Mouse (Mus musculus) mature B cell (primary cell): Measurements from ENCODE around the gene Gcnt3.

Source experiments
- in situ Hi-C: fragments of 300-500 bp; cut with MboI; formaldehyde crosslinking; loops from 2 replicates; pipeline ENCODE4 v1.14.3; 2019

Gcnt3 gene

GRCm38 (mm10) chr9:70037988-70038387 lies at the start of gene Gcnt3:
Gene Gcnt3, minus strand, starts transcription at chr9:70038088.
- in situ Hi-C loops = no loop called here

- in situ Hi-C loops = no loop called here
These were observed 49.5 kb upstream of the Gcnt3 start for GRCm38 (mm10) chr9:70087379-70087778.

DNA sequence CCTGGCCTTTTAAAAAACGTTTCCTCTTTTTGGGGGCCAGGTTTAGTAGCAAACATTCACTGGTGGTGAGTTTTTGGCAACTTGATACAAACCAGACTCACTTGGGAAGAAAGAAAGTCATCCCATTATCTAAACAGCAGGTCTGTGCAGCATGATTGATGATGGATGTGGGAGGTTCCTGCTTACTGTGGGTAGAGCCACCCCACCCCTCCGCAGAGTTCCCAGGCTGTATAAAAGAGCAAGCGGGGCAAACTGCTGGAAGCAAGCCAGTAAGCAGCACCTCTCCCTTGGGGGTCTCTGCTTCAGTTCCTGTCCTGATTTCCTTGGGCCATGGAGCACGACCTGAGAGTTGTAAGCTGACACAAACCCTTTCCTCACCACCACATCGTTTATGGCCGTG lies 48.2 kb upstream of the Gcnt3 start:
- in situ Hi-C loops = no loop called here

DNA sequence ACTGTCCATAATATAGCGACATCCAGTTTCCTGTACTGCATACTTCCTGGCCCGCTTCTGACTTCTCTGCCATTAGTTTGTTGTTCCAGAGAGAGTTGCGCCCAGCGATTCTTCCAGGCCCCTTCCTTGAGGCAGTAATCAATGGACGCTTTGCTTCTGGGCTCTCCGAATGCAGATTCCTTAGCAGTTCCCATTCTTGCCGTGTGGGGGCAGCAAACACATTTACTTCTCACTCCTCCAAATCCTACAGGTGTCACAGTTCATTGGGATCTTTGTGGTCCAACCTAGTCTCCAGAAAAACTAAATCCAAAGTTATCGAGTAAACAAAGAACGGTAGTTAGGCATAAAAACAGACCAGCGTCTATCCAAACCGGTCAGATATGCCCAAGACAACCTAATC lies 46.2 kb upstream of the Gcnt3 start:
- in situ Hi-C loops = loop anchor here (5.0 kb wide), 1 partner anchor 57 kb away; no protein-coding TSS in a partner anchor

- in situ Hi-C loops = loop anchor here (5.0 kb wide), 1 partner anchor 55 kb away; no protein-coding TSS in a partner anchor
These were observed 44.7 kb upstream of the Gcnt3 start for GRCm38 (mm10) chr9:70082357-70083204.

- in situ Hi-C loops = loop anchor here (5.0 kb wide), 1 partner anchor 54 kb away; no protein-coding TSS in a partner anchor
These were observed 43.9 kb upstream of the Gcnt3 start for GRCm38 (mm10) chr9:70081767-70082166.

- in situ Hi-C loops = loop anchor here (5.0 kb wide), 1 partner anchor 54 kb away; no protein-coding TSS in a partner anchor
These were observed 43.1 kb upstream of the Gcnt3 start for GRCm38 (mm10) chr9:70080976-70081375.

DNA sequence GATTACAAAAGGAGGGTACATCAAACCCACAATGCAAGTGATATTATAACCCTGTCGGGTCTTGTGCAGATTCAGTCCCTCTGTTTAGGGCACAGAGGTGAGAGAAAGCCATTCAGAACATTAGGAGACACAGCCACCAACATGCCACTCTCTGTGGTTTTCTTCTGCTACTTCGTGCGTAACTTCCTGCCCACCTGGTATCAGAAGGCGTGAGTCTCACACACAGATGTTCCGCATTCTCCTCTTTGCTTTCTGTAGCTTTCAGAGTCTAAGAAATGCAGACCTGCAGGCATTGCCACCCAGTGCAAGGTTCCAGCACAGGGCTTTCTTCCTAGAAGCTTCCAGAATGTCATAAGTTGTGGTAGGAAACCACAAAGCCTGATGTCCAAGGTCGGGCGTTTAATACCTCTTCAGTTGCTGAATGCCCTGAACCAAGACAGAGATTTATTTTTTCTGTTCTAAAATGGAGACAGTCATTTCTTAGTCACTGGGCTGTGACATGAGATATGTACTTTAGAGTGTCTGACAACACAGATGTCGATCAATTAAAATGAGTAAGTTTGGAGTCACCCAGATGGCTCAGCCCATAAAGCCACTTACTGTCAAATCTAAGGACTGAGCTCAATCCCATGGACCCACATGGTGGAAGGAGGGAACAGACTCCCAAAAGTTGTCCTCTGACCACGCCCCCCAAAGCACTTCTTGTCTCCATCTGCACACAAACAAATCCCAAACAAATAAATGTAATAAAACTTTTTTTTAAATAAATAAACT lies 42.3 kb upstream of the Gcnt3 start:
- in situ Hi-C loops = loop anchor here (5.0 kb wide), 1 partner anchor 53 kb away; no protein-coding TSS in a partner anchor

DNA sequence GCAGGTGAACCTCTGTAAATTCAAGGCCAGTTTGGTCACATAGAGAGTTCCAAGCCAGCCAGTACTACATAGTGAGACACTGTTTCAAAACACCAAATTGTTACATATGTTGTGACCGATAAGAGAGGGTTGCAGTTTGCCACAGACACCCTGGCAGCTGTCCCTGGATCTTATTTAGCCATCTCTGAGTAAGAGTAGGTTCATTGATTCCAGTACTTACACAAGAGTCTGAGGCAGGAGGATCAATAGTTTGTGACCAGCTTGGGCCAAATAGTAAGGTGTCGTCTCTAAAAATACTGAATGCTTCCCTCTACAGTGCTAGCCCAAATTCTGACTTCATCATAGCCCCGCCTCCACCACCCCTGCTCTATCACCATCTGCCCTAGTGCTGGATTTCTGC lies 40.1 kb upstream of the Gcnt3 start:
- in situ Hi-C loops = no loop called here

- in situ Hi-C loops = no loop called here
These were observed 39.3 kb upstream of the Gcnt3 start for GRCm38 (mm10) chr9:70077170-70077569.

DNA sequence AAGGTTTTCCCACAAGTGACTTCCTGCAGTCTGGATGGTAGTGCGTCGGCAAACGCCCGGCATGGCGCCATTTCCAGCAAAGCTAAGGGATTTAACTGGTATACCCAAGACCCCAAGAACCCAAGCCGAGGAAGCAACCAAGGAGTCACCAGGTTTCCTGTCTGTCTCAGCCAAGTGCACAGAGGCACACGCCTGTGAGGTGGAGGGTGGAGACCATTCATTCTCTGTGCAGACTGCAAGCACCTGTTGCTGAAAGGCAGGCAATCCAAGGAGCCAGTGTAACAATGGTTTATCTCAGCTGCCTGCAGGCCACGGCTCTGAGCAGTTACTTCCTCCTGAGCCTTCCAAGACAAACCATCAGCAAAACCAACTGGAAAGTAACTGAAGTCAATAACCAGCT lies 34.5 kb upstream of the Gcnt3 start:
- in situ Hi-C loops = no loop called here

DNA sequence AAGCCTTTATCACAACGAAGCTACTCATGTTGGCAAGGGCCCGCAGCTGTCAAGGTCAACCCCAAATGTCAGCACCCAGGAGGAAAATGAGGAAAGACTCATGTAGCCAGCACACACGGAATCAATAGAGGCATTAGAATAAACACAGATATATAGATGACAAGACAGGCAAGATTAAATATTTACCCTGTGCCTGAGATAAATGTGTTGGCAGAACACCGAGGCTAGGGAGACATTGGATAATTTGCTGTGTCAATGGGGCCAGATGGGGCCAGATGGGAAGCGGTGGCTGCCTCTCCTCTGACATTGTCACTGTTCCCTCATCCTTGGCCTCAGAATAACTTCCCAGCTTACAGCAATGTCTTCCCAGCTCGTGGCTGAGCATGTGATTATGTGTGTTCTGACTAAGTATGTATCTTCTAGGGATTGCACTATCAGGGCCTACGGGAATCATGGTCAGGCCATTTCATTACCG lies 32.1 kb upstream of the Gcnt3 start:
- in situ Hi-C loops = no loop called here

DNA sequence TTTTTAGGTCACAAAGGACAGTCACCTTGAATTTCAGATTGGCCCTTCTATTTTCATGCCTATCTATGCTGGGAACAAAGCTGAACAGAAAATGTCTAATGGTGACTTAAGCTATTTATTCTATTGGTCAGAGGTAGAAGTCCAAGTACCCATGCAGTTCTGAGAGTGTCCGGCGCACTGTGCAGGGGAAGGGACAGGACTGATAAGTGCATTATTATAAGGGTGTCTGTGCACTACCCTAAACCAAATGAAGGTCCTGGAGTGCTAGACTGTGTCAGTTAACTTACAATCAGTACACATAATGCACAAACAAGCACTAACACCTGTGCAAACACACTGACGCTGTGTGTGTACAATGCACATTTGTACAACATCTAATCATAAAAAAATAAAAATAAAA lies 29.6 kb upstream of the Gcnt3 start:
- in situ Hi-C loops = no loop called here

- in situ Hi-C loops = no loop called here
These were observed 24.1 kb upstream of the Gcnt3 start for GRCm38 (mm10) chr9:70062012-70062411.

- in situ Hi-C loops = no loop called here
These were observed 15.5 kb upstream of the Gcnt3 start for GRCm38 (mm10) chr9:70053411-70053810.

DNA sequence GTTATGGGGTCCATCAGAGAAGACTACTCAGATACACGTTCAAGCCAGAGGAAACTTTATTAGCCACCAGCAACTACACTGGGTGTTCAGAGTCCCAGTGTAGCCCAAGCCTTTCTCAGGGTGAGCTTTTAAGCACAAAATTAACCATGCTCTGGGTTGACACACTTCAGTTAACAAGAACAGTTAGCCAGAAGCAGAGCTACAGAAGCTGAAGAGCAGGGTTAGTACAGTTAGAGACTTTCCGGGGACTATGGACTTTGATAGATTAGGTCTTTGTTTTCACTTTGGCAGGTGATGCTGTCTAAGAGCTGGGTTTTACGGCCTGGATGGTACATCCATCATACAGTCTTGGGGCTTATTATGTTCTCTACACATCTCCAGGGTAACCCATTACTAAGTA lies 14.8 kb upstream of the Gcnt3 start:
- in situ Hi-C loops = no loop called here

GRCm38 (mm10) chr9:70049839-70050238 lies 12.0 kb upstream of the Gcnt3 start:
- in situ Hi-C loops = no loop called here

GRCm38 (mm10) chr9:70049416-70049783 lies 11.5 kb upstream of the Gcnt3 start:
- in situ Hi-C loops = no loop called here

- in situ Hi-C loops = no loop called here
These were observed 11.0 kb upstream of the Gcnt3 start for GRCm38 (mm10) chr9:70048751-70049415.

DNA sequence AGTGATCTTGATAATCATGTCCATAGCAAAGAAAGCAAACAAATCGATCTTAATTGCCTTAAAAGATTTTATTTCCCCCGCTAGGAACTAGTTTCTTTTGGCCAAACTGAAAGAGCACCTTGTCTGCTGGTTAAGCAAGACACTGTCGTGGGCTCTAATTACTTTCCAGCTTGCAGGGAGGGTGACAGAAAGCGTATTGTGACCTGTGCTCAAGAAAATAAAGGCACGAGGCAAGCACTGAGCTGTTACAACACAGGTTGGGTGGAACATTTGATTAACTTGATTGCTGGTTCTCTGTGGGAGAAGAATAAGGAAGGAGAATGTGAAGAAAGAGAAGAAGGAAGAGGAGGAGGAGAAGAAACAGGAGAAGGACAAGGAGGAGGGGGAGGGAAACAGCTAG lies 10.4 kb upstream of the Gcnt3 start:
- in situ Hi-C loops = no loop called here

GRCm38 (mm10) chr9:70047839-70048238 lies 10.0 kb upstream of the Gcnt3 start:
- in situ Hi-C loops = no loop called here

DNA sequence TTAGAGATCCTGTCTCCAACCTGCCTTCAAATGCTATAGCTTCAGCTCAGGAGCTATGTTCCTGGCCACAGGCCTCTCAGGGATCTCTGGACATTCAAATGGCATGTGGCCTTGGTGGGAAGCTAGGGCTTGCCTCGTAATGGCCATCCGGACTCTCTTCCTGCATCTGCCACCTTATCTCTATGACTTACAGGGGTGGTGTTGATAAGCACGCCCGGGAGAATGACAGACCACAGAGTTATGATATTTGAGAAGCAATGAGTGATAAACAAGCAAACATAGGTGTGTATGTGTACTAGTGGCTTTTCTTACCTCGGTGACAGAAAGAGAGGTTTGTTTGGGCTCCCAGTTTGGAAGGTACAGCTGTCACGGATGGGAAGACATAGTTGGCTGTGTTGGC lies 8.4 kb upstream of the Gcnt3 start:
- in situ Hi-C loops = no loop called here
